ENCODE assay signal across 9 mouse cellular contexts in genomic region chrX:52745462-52745861, GRCm38 (mm10). TPM values are rescaled to one million over a fixed set of nuclear protein-coding genes. Genes with fewer than 3 reads are reported as not detected.
DNase-seq lines count a peak whose midpoint lies in the region; ATAC-seq and TF ChIP-seq lines count a peak whose summit lies in the region.
"Had no signal": no experiment of that assay in that cellular context is flagged by ENCODE, and none has a peak within 500 bp of the region (broad histone marks: within the 10 kb centered on the region; RNA-seq: fewer than 3 reads in every experiment).

No protein-coding gene starts in this region.

- no peak for TF ChIP-seq CTCF in spleen, adult 2 months (IDR thresholded peaks at IDR 0.05; ENCODE audit: extremely low read depth, insufficient read depth, insufficient read length, insufficient replicate concordance)

- H3K9ac ChIP-seq in heart, embryonic 15.5 days, result no peak overlapping the region
- H3K9ac ChIP-seq in limb, embryonic 11.5 days (ENCODE audit: low read length), result no peak overlapping the region

- no peak overlapping the region for H3K27ac ChIP-seq in heart, embryonic 15.5 days
- no peak overlapping the region for H3K27ac ChIP-seq in spleen, adult 2 months (ENCODE audit: insufficient read depth, low read length)
- no peak overlapping the region for H3K27ac ChIP-seq in limb, embryonic 11.5 days (replicated peaks; ENCODE audit: low read depth, low read length)
- H3K27ac ChIP-seq: macrophage had no signal

- WGBS in heart, embryonic 15.5 days, result 6% methylated on average over 8 of the region's 8 CpGs
- 12% methylated on average over 8 of the region's 8 CpGs for WGBS in spleen, adult 2 months
- WGBS in limb, embryonic 11.5 days, result 11% methylated on average over 8 of the region's 8 CpGs

- intact Hi-C loops in gastrocnemius, postnatal 36 days (cut with DNase I), result no loop called here

- peak overlapping the region; percentile 88 for H3K4me2 ChIP-seq in heart, embryonic 15.5 days
- peak overlapping the region; percentile 85; the same call in 1 of the 2 replicates for H3K4me2 ChIP-seq in limb, embryonic 11.5 days (ENCODE audit: low read depth, severe bottlenecking)

- no peak for DNase-seq in heart, adult 11 months
- no peak for DNase-seq in spleen, adult 2 months (ENCODE audit: low read depth in 1 of 2, low spot score in 2 of 2)
- no peak for DNase-seq in spleen, postnatal 4 days (ENCODE audit: low spot score in 2 of 2)
- peak; percentile 26 for DNase-seq in limb, embryonic 11.5 days (ENCODE audit: low spot score)
- DNase-seq in thymus, postnatal 25 days, result peak; percentile 41
- DNase-seq in cerebellum, adult 11-12 months, result no peak
- no peak for DNase-seq in gastrocnemius, postnatal 36 days

- H3K4me3 ChIP-seq in heart, embryonic 15.5 days, result peak overlapping the region; percentile 54; the same call in 1 of the 2 replicates
- H3K4me3 ChIP-seq in spleen, adult 2 months (ENCODE audit: extremely low read depth, insufficient read depth, insufficient read length), result peak overlapping the region; percentile 33; the same call in 1 of the 2 replicates
- no peak overlapping the region for H3K4me3 ChIP-seq in limb, embryonic 11.5 days (ENCODE audit: low read depth, low read length)

- H3K27me3 ChIP-seq in heart, embryonic 15.5 days, result peaks cover 24% of the 10 kb centered on the region
- no peaks in the 10 kb centered on the region for H3K27me3 ChIP-seq in spleen, adult 2 months (ENCODE audit: control insufficient read depth, insufficient read depth, low read length)
- no peaks in the 10 kb centered on the region; the same call in 1 of the 2 replicates for H3K27me3 ChIP-seq in limb, embryonic 11.5 days (ENCODE audit: control insufficient read depth, insufficient read depth, low read length)

- no peaks in the 10 kb centered on the region for H3K36me3 ChIP-seq in heart, embryonic 15.5 days
- H3K36me3 ChIP-seq in spleen, adult 2 months (ENCODE audit: control insufficient read depth, insufficient read depth, low read length), result no peaks in the 10 kb centered on the region
- no peaks in the 10 kb centered on the region for H3K36me3 ChIP-seq in limb, embryonic 11.5 days (ENCODE audit: control insufficient read depth, insufficient read depth, low read length)

- no peak for TF ChIP-seq POLR2A in spleen, adult 2 months (IDR thresholded peaks at IDR 0.05; ENCODE audit: low read depth, low read length)

- H3K4me1 ChIP-seq in heart, embryonic 15.5 days (replicated peaks), result peaks cover 7% of the 10 kb centered on the region; the same call in 1 of the 2 replicates
- H3K4me1 ChIP-seq in spleen, adult 2 months (ENCODE audit: control insufficient read depth, insufficient read depth, insufficient read length), result no peaks in the 10 kb centered on the region
- no peaks in the 10 kb centered on the region for H3K4me1 ChIP-seq in limb, embryonic 11.5 days (ENCODE audit: control insufficient read depth, insufficient read depth, low read length)

- H3K9me3 ChIP-seq in heart, embryonic 15.5 days (replicated peaks), result no peaks in the 10 kb centered on the region
- no peaks in the 10 kb centered on the region for H3K9me3 ChIP-seq in limb, embryonic 11.5 days (ENCODE audit: control insufficient read depth, low read length)

- no peak for ATAC-seq in heart, embryonic 15.5 days (replicated peaks; ENCODE audit: insufficient number of reproducible peaks, insufficient read depth, low FRiP score, low read depth)
- no peak for ATAC-seq in limb, embryonic 11.5 days (ENCODE audit: insufficient number of reproducible peaks, low FRiP score, low TSS enrichment, low read depth)

RNA-seq across cellular contexts. Expression of gene Ccdc160, which starts 45.5 kb away (rescaled TPM):
- 0.39 and 0.52 TPM in 2 replicates for polyA plus RNA-seq in heart, embryonic 15.5 days (2015; fragmentation: Nextera tagmentation; extraction: Ambion mirVana)
- not detected in 2 replicates for polyA plus RNA-seq in spleen, adult 2 months (2012; rRNA removed)
- polyA plus RNA-seq in limb, embryonic 11.5 days (2014; fragmentation: Nextera tagmentation; extraction: Ambion mirVana), result 1.8 and 2.0 TPM in 2 replicates
- under 1 TPM in 1 of 2 experiments, not detected in 1; 0.17 TPM for total RNA-seq in gastrocnemius, postnatal 36 days (2021)
- polyA plus RNA-seq: macrophage had no signal

Comparison
In these comparisons a context has a peak if more than half of its experiments do, and no peak if none do; other contexts are left out.
1. DNase-seq: peak in limb, embryonic 11.5 days (single experiment) and thymus, postnatal 25 days (single experiment); none in heart, adult 11 months (single experiment), spleen, adult 2 months (0 of 2), spleen, postnatal 4 days (0 of 2), cerebellum, adult 11-12 months (single experiment) and gastrocnemius, postnatal 36 days (0 of 2).